Mouse (Mus musculus) CD4-positive, CD25-positive, alpha-beta regulatory T cell, adult 4 months (primary cell): ENCODE measurements around the gene Khdrbs2. TPM values are rescaled to one million over a fixed set of nuclear protein-coding genes. Genes with fewer than 3 reads are reported as not detected.

ENCODE experiments used
- ATAC-seq: one replicate; pipeline ENCODE4 v1.8.0; 2017
- polyA plus RNA-seq, 2 experiments: library from polyadenylated mRNA; unstranded; fragments of 100-300 nt; shearing (Covaris generic); gene quantifications; one replicate each; pipeline ENCODE4 v1.2.1; 2017

The Khdrbs2 gene
- polyA plus RNA-seq, result under 1 TPM in 1 of 2 experiments, not detected in 1; 0.63 TPM

- ATAC-seq, result no peak
Measured at GRCm38 (mm10) chr1:32172506-32173239, at the start of gene Khdrbs2. Khdrbs2 (plus strand) TSS chr1:32172714.

DNA sequence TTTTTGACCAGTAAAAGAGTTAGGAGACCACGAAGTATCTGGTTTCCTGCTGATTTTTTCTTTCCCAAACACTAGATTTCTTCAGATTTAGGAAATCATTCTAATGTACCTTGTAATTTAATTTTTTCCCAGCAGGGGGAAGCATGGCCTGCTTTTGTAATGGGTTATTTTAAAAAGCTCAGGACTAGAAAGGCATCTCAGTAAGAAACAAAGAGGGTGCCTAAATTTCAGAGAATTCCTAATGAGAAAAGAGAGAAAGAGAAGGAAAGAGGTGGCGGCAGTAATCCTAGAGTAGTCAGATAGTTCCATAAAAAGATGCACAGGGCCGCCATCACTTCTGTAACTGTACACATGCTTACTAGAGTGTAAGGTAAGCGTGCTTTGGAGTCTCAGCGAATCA lies 2.1 kb downstream of the Khdrbs2 start:
- ATAC-seq, result no peak

- ATAC-seq, result no peak
Measured at GRCm38 (mm10) chr1:32199664-32200260, 27.2 kb downstream of the Khdrbs2 start.

DNA sequence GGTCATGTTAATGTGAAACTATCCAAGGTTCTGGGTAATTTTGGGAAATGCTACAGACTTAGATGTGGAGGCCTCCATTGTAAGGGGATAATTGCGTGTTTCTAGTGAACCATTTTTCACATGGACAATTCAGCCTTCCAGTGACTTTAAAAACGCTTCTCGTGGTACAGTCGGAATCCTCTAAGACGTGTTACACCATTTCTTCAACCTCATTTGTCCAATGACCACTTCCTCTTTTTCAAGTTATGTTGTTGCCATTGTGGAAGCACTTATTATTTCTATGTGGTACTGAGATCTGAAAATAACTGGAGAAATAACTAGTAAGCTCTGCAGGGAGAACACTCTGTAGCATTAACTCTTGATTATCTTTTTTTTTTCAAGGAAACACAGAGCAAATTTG lies 75.9 kb downstream of the Khdrbs2 start:
- no peak for ATAC-seq

GRCm38 (mm10) chr1:32249602-32250001 lies 77.1 kb downstream of the Khdrbs2 start:
- ATAC-seq, result no peak

DNA sequence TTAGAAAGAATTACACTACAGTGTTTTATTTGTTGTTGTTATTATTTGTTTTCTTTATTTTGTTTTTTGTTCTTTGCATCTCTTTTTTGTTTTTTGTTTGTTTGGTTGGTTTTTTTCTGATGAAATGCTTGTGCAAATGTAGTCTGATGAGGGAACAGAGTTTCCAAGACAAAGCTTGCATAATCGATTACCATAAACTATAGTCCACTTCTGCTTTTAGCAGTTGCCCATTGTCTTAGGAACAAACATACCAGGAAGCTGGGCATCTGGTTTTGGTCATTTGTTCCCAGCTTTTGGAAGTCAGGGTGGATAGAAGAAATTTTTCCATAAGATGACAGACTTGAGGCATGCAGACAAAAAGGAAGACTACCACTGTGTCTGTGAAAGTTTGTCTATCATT lies 77.8 kb downstream of the Khdrbs2 start:
- no peak for ATAC-seq

GRCm38 (mm10) chr1:32258942-32259341 lies 86.4 kb downstream of the Khdrbs2 start:
- ATAC-seq, result no peak

DNA sequence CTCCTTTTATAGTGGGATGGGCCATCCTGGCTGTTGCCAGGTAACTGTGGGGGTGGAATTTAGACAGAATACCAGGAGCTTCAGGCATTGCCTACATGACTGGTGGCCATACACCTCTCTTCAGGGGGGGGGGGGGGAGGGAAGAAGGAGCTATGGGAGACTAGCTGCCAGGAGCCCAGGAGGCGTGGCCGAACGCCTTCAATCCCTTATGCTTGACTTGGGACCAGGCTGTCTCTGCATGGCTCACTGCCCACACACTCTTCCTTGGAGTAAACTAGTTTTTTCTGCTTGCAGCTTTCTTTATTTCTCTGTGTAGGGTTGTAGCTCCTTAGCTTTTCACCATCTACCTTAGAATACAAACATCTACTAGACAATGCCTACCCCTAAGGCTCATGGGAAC lies 98.0 kb downstream of the Khdrbs2 start:
- ATAC-seq, result no peak

DNA sequence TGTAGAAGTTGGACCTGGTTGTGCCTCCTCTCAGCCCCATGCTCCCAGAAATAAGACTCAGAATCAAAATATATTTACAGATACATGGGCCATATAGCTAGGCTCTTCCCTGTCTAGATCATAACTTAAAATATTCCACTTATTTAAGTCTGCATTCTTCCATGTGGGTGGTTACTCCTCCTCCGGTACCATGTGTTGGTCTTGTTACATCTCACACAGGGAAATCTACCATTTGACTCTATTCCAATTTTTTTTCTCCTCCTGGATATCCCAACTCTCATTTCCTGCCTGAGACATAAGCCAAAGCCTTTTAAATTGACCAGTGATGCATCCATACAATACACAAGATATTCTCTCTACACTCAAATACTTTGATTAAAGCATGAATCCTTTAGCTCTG lies 122.2 kb downstream of the Khdrbs2 start:
- no peak for ATAC-seq

GRCm38 (mm10) chr1:32301391-32301790 lies 128.9 kb downstream of the Khdrbs2 start:
- no peak for ATAC-seq

GRCm38 (mm10) chr1:32309074-32309473 lies 136.6 kb downstream of the Khdrbs2 start:
- no peak for ATAC-seq

DNA sequence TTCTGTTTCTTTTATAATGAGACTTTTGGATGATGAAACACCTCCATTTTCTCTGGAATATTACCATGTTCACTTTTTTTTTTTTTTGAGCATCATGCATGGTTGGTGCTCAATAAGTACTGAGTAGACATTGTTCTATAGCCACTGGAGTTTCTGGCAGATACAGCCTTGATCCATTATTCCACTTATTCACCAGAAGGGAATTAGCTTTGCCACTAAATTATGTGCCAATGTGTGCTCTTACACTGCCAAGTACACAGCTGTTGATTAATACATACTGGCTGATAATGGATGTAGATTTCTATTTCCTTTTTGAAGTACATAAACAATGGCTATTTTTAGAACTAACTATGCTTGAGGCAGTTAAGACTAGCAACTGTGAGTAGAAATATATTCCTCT lies 137.1 kb downstream of the Khdrbs2 start:
- ATAC-seq, result no peak

GRCm38 (mm10) chr1:32339108-32339507 lies 166.6 kb downstream of the Khdrbs2 start:
- no peak for ATAC-seq

GRCm38 (mm10) chr1:32347538-32347937 lies 175.0 kb downstream of the Khdrbs2 start:
- no peak for ATAC-seq

GRCm38 (mm10) chr1:32352076-32352475 lies 179.6 kb downstream of the Khdrbs2 start:
- ATAC-seq, result no peak

GRCm38 (mm10) chr1:32363539-32363938 lies 191.0 kb downstream of the Khdrbs2 start:
- ATAC-seq, result no peak

DNA sequence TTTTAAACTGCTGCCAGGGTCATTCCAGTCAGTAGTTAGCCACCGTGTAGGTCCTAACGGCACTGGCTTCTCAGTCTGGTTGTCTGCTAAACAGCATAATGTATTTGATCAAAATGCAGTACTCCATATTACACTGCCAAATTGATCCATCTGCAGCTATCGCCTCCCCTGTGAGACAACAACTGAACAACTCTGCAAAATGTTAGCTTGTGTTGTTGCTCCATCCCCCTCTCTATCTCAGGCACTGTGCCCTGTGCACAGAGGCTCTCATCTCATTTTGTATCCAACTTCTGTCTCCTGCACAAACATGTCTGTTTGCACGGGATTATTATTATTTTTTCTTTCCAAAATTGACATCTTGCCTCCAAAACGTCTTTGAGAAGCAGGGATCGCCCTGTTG lies 225.0 kb downstream of the Khdrbs2 start:
- ATAC-seq, result no peak

DNA sequence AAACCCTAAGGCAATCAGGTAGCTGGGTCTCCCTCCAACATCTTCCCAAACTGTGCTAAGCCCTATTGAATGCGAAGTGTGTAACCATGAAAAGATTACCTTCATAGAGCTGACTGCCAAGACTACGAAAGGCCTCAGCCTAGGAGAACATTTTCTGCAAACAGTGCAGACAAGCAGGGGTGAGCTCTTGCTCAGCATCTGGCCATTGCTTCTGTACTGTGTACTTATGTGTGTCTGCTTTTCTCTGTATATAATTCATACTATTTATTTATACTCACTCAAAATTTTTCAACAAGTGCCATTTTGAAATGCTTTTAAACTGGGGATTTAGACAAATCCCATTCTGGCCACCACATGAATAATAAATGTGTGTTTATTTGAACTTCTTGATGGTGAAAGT lies 235.1 kb downstream of the Khdrbs2 start:
- ATAC-seq, result no peak

GRCm38 (mm10) chr1:32428410-32428809 lies 255.9 kb downstream of the Khdrbs2 start:
- no peak for ATAC-seq

- no peak for ATAC-seq
Measured at GRCm38 (mm10) chr1:32429493-32429892, 257.0 kb downstream of the Khdrbs2 start.

DNA sequence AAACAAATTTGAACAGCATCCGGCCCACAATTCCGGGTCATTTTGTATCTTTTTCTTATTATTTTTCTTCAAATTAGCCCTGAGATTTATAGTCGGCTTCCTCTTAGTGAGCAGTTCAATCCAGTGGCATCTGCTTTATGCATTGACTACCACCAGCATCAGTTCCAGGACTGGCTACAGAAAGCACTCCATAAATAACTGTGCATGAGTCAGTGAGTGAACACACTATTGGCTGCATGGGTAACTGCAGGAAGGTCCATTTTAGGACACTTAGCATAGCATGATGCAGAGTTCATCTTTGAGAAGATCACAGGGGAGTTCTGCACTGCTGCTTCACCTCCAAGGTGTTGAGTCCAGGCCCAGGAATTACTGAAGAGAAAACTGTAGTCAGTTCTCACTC lies 258.0 kb downstream of the Khdrbs2 start:
- ATAC-seq, result no peak

DNA sequence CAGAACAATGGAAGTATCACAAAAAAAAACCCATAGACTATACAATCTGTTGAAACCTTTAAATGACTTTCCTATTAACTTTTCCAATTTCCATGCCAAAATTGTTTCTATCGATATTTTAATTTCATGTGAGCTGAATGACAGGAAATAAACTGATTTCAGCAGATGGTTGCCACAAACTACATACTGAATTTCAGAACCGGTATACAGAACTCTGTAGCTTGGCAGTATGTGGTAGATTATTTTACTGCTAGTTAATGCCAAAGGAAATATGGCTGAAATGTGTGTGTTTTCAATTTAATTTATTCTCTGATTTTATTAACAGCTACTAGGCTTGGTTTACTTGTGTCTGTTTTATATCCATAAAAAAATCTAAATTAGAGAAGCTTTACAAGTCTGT lies 260.6 kb downstream of the Khdrbs2 start:
- ATAC-seq, result no peak

- no peak for ATAC-seq
Measured at GRCm38 (mm10) chr1:32443927-32444326, 271.4 kb downstream of the Khdrbs2 start.

- no peak for ATAC-seq
Measured at GRCm38 (mm10) chr1:32463103-32463516, 290.6 kb downstream of the Khdrbs2 start.

- no peak for ATAC-seq
Measured at GRCm38 (mm10) chr1:32471022-32471421, 298.5 kb downstream of the Khdrbs2 start.
